In the genomic region with DNA sequence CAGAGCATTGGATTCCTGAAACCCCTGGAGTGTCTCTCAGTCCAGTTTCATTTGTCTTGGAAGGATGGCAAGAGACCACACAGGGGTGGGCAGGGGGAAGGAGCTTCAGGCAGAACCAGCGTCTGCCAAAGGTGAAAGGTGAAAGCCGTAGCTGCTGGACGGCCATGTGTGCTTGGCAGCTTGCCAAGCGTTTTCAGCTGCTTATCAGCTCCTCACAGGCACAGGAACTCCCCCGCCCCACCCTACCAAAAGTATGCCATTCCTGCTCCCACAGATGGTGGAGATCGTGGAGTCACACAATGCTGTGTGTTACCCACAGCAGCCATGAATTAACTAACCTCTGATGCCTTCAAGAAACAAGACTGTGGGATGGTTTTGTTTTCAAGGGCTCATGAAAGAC, we compare ENCODE assay signal across 8 mouse cellular contexts.
A peak's percentile ranks its signal among the peaks of the same experiment; 100 is the strongest.
DNase-seq lines count a peak whose midpoint lies in the region; ATAC-seq and TF ChIP-seq lines count a peak whose summit lies in the region.

No protein-coding gene starts in this region.

- H3K27me3 ChIP-seq in kidney, postnatal 0 days (ENCODE audit: insufficient read depth, low read length) = no peaks in the 10 kb centered on the region
- H3K27me3 ChIP-seq in hindbrain, postnatal 0 days (ENCODE audit: insufficient read depth, low read length) = no peaks in the 10 kb centered on the region
- H3K27me3 ChIP-seq in forebrain, embryonic 15.5 days = no peaks in the 10 kb centered on the region

- H3K9ac ChIP-seq in kidney, postnatal 0 days (ENCODE audit: low read depth, low read length) = no peak overlapping the region
- no peak overlapping the region for H3K9ac ChIP-seq in hindbrain, postnatal 0 days (replicated peaks; ENCODE audit: low read length)
- no peak overlapping the region for H3K9ac ChIP-seq in forebrain, embryonic 15.5 days (replicated peaks)

- no peaks in the 10 kb centered on the region for H3K36me3 ChIP-seq in kidney, postnatal 0 days (ENCODE audit: insufficient read depth, low read length)
- H3K36me3 ChIP-seq in hindbrain, postnatal 0 days (ENCODE audit: insufficient read depth, low read length) = peaks cover 9% of the 10 kb centered on the region; the same call in 1 of the 2 replicates
- 0 out of 2 replicates have a peak, but pooled peaks cover 2% of the 10 kb centered on the region for H3K36me3 ChIP-seq in forebrain, embryonic 15.5 days

- TF ChIP-seq CTCF in kidney, postnatal 0 days (IDR thresholded peaks at IDR 0.05; ENCODE audit: low read depth) = no peak
- TF ChIP-seq CTCF in hindbrain, postnatal 0 days (IDR thresholded peaks at IDR 0.05; ENCODE audit: low read depth) = no peak

- no peaks in the 10 kb centered on the region for H3K9me3 ChIP-seq in kidney, postnatal 0 days (replicated peaks; ENCODE audit: low read length)
- H3K9me3 ChIP-seq in hindbrain, postnatal 0 days (ENCODE audit: low read length) = no peaks in the 10 kb centered on the region
- no peaks in the 10 kb centered on the region for H3K9me3 ChIP-seq in forebrain, embryonic 15.5 days

- H3K4me1 ChIP-seq in kidney, postnatal 0 days (replicated peaks; ENCODE audit: insufficient read depth, low read length) = peaks cover 5% of the 10 kb centered on the region
- no peaks in the 10 kb centered on the region for H3K4me1 ChIP-seq in hindbrain, postnatal 0 days (ENCODE audit: insufficient read depth, low read length)
- H3K4me1 ChIP-seq in forebrain, embryonic 15.5 days = 0 out of 2 replicates have a peak, but pooled peaks cover 3% of the 10 kb centered on the region

- no peak overlapping the region for H3K4me2 ChIP-seq in kidney, postnatal 0 days (ENCODE audit: low read length)
- H3K4me2 ChIP-seq in hindbrain, postnatal 0 days (ENCODE audit: low read depth, low read length) = no peak overlapping the region
- no peak overlapping the region for H3K4me2 ChIP-seq in forebrain, embryonic 15.5 days (replicated peaks)

- ATAC-seq in kidney, postnatal 0 days (replicated peaks; ENCODE audit: low FRiP score, low read depth) = no peak; the same call in 1 of the 2 replicates
- ATAC-seq in hindbrain, postnatal 0 days = no peak
- ATAC-seq in megakaryocyte-erythroid progenitor cell, adult 5-6 weeks (replicated peaks; ENCODE audit: low FRiP score, low TSS enrichment, poor library complexity, severe bottlenecking) = peak; percentile 72
- ATAC-seq in forebrain, embryonic 15.5 days (replicated peaks) = no peak

- 11% methylated on average over 6 of the region's 6 CpGs for WGBS in kidney, postnatal 0 days
- 29% methylated on average over 6 of the region's 6 CpGs for WGBS in hindbrain, postnatal 0 days
- 38% methylated on average over 6 of the region's 6 CpGs for WGBS in forebrain, embryonic 15.5 days

- no peak overlapping the region for H3K4me3 ChIP-seq in kidney, postnatal 0 days (replicated peaks; ENCODE audit: low read depth, low read length)
- no peak overlapping the region for H3K4me3 ChIP-seq in hindbrain, postnatal 0 days (ENCODE audit: low read length)
- H3K4me3 ChIP-seq in forebrain, embryonic 15.5 days = no peak overlapping the region

- DNase-seq in kidney, postnatal 0 days (ENCODE audit: low spot score) = peak; percentile 17
- no peak for DNase-seq in kidney, adult 18-20 months
- DNase-seq in embryo, embryonic 9.5 days (ENCODE audit: extremely low spot score) = peak; percentile 9
- peak; percentile 50 for DNase-seq in hindbrain, postnatal 0 days (ENCODE audit: low spot score)
- no peak for DNase-seq in ovary, postnatal 36 days (ENCODE audit: low spot score)
- no peak for DNase-seq in layer of hippocampus, adult 8-10 months (ENCODE audit: low spot score in 2 of 2)

- no peak overlapping the region for H3K27ac ChIP-seq in kidney, postnatal 0 days
- H3K27ac ChIP-seq in hindbrain, postnatal 0 days = no peak overlapping the region
- no peak overlapping the region for H3K27ac ChIP-seq in forebrain, embryonic 15.5 days (replicated peaks)

Comparison
In these comparisons a context has a peak if more than half of its experiments do, and no peak if none do; other contexts are left out.
1. DNase-seq: peak in kidney, postnatal 0 days (single experiment), embryo, embryonic 9.5 days (single experiment) and hindbrain, postnatal 0 days (single experiment); none in kidney, adult 18-20 months (single experiment), ovary, postnatal 36 days (single experiment) and layer of hippocampus, adult 8-10 months (0 of 2).